Mouse (Mus musculus): ENCODE results near the gene Olfr1022.

Olfr1022 gene

GRCm38 (mm10) chr2:85868294-85868693, at the start of gene Olfr1022:
Gene Olfr1022, plus strand, starts transcription at chr2:85868594.
- no peak for DNase-seq

GRCm38 (mm10) chr2:85845383-85845782, 23.0 kb upstream of the Olfr1022 start, which contains the start of gene Olfr1019:
Gene Olfr1019, minus strand, starts transcription at chr2:85845483.
- DNase-seq: no peak

GRCm38 (mm10) chr2:85846730-85847129, 21.7 kb upstream of the Olfr1022 start, which contains the start of gene Olfr1020:
Gene Olfr1020, plus strand, starts transcription at chr2:85847030.
- no peak for DNase-seq

GRCm38 (mm10) chr2:85885340-85885739, 16.9 kb downstream of the Olfr1022 start, which contains the start of gene Olfr1023:
Gene Olfr1023, plus strand, starts transcription at chr2:85885640.
- no peak for DNase-seq

GRCm38 (mm10) chr2:85904952-85905351, 36.6 kb downstream of the Olfr1022 start, which contains the start of gene Olfr1024:
Gene Olfr1024, minus strand, starts transcription at chr2:85905052.
- no peak for DNase-seq

- no peak for DNase-seq
These were observed 44.8 kb downstream of the Olfr1022 start for GRCm38 (mm10) chr2:85913197-85913596.

GRCm38 (mm10) chr2:85914893-85915292, 46.5 kb downstream of the Olfr1022 start, which contains the start of gene Olfr1025-ps1:
Gene Olfr1025-ps1, plus strand, starts transcription at chr2:85915193.
- no peak for DNase-seq
